In the genomic region with DNA sequence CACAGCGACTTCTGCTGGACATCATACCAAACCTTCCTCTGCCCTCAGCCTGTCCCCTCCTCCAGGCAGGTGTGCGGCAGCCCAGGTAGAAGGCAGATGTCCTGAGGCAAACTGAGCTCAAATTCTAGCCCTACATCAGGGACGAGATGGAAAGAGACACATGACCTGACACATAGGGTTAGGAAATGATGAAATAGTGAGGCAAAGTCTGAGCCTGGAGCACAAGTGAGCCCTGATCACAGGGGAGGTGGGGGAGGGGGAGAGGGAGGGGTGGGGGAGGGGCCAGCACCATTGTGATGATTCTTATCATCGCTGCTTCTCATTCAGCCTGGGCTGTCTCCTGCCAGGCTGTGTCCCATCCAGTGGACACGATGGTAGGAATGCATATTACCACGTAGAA, we compare ENCODE assay signal across 11 mouse cellular contexts. TPM values are rescaled to one million over a fixed set of nuclear protein-coding genes. Genes with fewer than 3 reads are reported as not detected.
A peak's percentile ranks its signal among the peaks of the same experiment; 100 is the strongest.
DNase-seq lines count a peak whose midpoint lies in the region; ATAC-seq and TF ChIP-seq lines count a peak whose summit lies in the region.
"Had no signal": no experiment of that assay in that cellular context is flagged by ENCODE, and none has a peak within 500 bp of the region (broad histone marks: within the 10 kb centered on the region; RNA-seq: fewer than 3 reads in every experiment).

No protein-coding gene starts in this region.

- H3K9ac ChIP-seq in heart, embryonic 13.5 days, result peak overlapping the region; percentile 61
- H3K9ac ChIP-seq in liver, embryonic 13.5 days, result no peak overlapping the region

- no peak for DNase-seq in heart, postnatal 14 days
- DNase-seq in testis, postnatal 10 days (ENCODE audit: low spot score), result no peak
- no peak for DNase-seq in liver, embryonic 13.5 days
- peak; percentile 53 for DNase-seq in yolk sac, embryonic 10.5 days (ENCODE audit: low spot score)
- DNase-seq in thymus, adult 2 months, result no peak
- DNase-seq in right cerebral cortex, adult 2 months (ENCODE audit: low spot score in 2 of 2), result no peak
- DNase-seq: thymus, postnatal 4 days had no signal

- no peaks in the 10 kb centered on the region for H3K27me3 ChIP-seq in heart, embryonic 13.5 days (replicated peaks)
- no peaks in the 10 kb centered on the region for H3K27me3 ChIP-seq in testis, adult 2 months (ENCODE audit: control insufficient read depth, insufficient read depth, low read length)
- H3K27me3 ChIP-seq in liver, embryonic 13.5 days, result no peaks in the 10 kb centered on the region
- no peaks in the 10 kb centered on the region for H3K27me3 ChIP-seq in thymus, adult 2 months (ENCODE audit: control insufficient read depth, insufficient read depth, low read length)

- no peaks in the 10 kb centered on the region for H3K9me3 ChIP-seq in heart, embryonic 13.5 days
- no peaks in the 10 kb centered on the region for H3K9me3 ChIP-seq in liver, embryonic 13.5 days (replicated peaks)
- H3K9me3 ChIP-seq: forebrain, embryonic 10.5 days; G1E had no signal

- no peak for TF ChIP-seq CTCF in testis, adult 2 months (IDR thresholded peaks at IDR 0.05; ENCODE audit: control insufficient read depth, insufficient read depth, insufficient replicate concordance, low read depth, low read length)
- TF ChIP-seq CTCF in thymus, adult 2 months (IDR thresholded peaks at IDR 0.05; ENCODE audit: borderline replicate concordance, control insufficient read depth, extremely low read depth, insufficient read depth, low read length, poor library complexity), result no peak

- H3K4me2 ChIP-seq in heart, embryonic 13.5 days, result no peak overlapping the region
- 0 out of 2 replicates have a peak overlapping the region, but pooled peaks have one; percentile 4 for H3K4me2 ChIP-seq in liver, embryonic 13.5 days

- peaks cover 25% of the 10 kb centered on the region for H3K36me3 ChIP-seq in heart, embryonic 13.5 days
- no peaks in the 10 kb centered on the region for H3K36me3 ChIP-seq in testis, adult 2 months (ENCODE audit: control insufficient read depth, insufficient read depth, low read length)
- H3K36me3 ChIP-seq in liver, embryonic 13.5 days, result peaks cover 6% of the 10 kb centered on the region
- H3K36me3 ChIP-seq in thymus, adult 2 months (ENCODE audit: control insufficient read depth, insufficient read depth, low read length), result no peaks in the 10 kb centered on the region

- WGBS in heart, embryonic 13.5 days, result 52% methylated on average over 6 of the region's 6 CpGs
- 57% methylated on average over 6 of the region's 6 CpGs for WGBS in liver, embryonic 13.5 days (ENCODE audit: insufficient replicate concordance)
- WGBS in thymus, adult 2 months, result 94% methylated on average over 6 of the region's 6 CpGs

- H3K27ac ChIP-seq in heart, embryonic 13.5 days (replicated peaks), result peak overlapping the region; percentile 77
- peak overlapping the region; percentile 67 for H3K27ac ChIP-seq in testis, adult 2 months (ENCODE audit: control insufficient read depth, insufficient read depth, low read depth, low read length)
- peak overlapping the region; percentile 74 for H3K27ac ChIP-seq in liver, embryonic 13.5 days
- H3K27ac ChIP-seq in thymus, adult 2 months (ENCODE audit: control insufficient read depth, insufficient read depth, low read length), result no peak overlapping the region
- H3K27ac ChIP-seq: forebrain, embryonic 10.5 days had no signal

- H3K4me3 ChIP-seq in heart, embryonic 13.5 days, result no peak overlapping the region
- H3K4me3 ChIP-seq in testis, adult 2 months (ENCODE audit: control insufficient read depth, low read depth, low read length), result peak overlapping the region; percentile 76
- no peak overlapping the region for H3K4me3 ChIP-seq in liver, embryonic 13.5 days (replicated peaks)
- no peak overlapping the region for H3K4me3 ChIP-seq in thymus, adult 2 months (ENCODE audit: control insufficient read depth, insufficient read depth, low read length)
- H3K4me3 ChIP-seq: forebrain, embryonic 10.5 days had no signal

- ATAC-seq in heart, embryonic 13.5 days (ENCODE audit: extremely low read depth, insufficient number of reproducible peaks, low FRiP score, low TSS enrichment), result no peak
- ATAC-seq in liver, embryonic 13.5 days (ENCODE audit: low read depth), result peak; percentile 35

- TF ChIP-seq POLR2A in testis, adult 2 months (IDR thresholded peaks at IDR 0.05; ENCODE audit: control insufficient read depth, low read depth, low read length), result peak; percentile 31; the same call in 1 of the 2 replicates
- no peak for TF ChIP-seq POLR2A in thymus, adult 2 months (IDR thresholded peaks at IDR 0.05; ENCODE audit: control insufficient read depth, extremely low read depth, insufficient read depth, low read length, poor library complexity)

- H3K4me1 ChIP-seq in heart, embryonic 13.5 days, result peaks cover 51% of the 10 kb centered on the region
- peaks cover 12% of the 10 kb centered on the region for H3K4me1 ChIP-seq in testis, adult 2 months (ENCODE audit: control insufficient read depth, insufficient read depth, low read length)
- H3K4me1 ChIP-seq in liver, embryonic 13.5 days (replicated peaks), result peaks cover 44% of the 10 kb centered on the region
- H3K4me1 ChIP-seq in thymus, adult 2 months (replicated peaks; ENCODE audit: control insufficient read depth, insufficient read depth, low read length), result peaks cover 27% of the 10 kb centered on the region

- intact Hi-C loops in heart, postnatal 14 days (cut with DNase I), result no loop called here

RNA-seq across cellular contexts. Expression of gene Dusp1, which starts 40.0 kb away (rescaled TPM):
- 32.8 and 33.1 TPM in 2 replicates for polyA plus RNA-seq in heart, embryonic 13.5 days (2015; fragmentation: Nextera tagmentation; extraction: Ambion mirVana)
- total RNA-seq in heart, postnatal 14 days (2021), result 10 to 100 TPM; 91.2 to 99.6 TPM
- 19.7 and 24.5 TPM in 2 replicates for polyA plus RNA-seq in testis, adult 2 months (2012; rRNA removed)
- 22.2 and 27.8 TPM in 2 replicates for polyA plus RNA-seq in liver, embryonic 13.5 days (2015; fragmentation: Nextera tagmentation; extraction: Ambion mirVana)
- 53.8 and 59.3 TPM in 2 replicates for polyA plus RNA-seq in thymus, adult 2 months (2012; rRNA removed)

RNA-seq across cellular contexts. Expression of gene Ergic1, which starts 40.6 kb away (rescaled TPM):
- 103 and 121 TPM in 2 replicates for polyA plus RNA-seq in heart, embryonic 13.5 days (2015; fragmentation: Nextera tagmentation; extraction: Ambion mirVana)
- total RNA-seq in heart, postnatal 14 days (2021), result 10 to 100 TPM; 51.1 to 59.5 TPM
- 115 and 122 TPM in 2 replicates for polyA plus RNA-seq in testis, adult 2 months (2012; rRNA removed)
- 35.2 and 37.0 TPM in 2 replicates for polyA plus RNA-seq in liver, embryonic 13.5 days (2015; fragmentation: Nextera tagmentation; extraction: Ambion mirVana)
- 80.2 and 86.3 TPM in 2 replicates for polyA plus RNA-seq in thymus, adult 2 months (2012; rRNA removed)
